Comparison of ENCODE assay signal across 8 mouse cellular contexts in genomic region chr6:125349575-125350230, GRCm38 (mm10). TPM values are rescaled to one million over a fixed set of nuclear protein-coding genes. Genes with fewer than 3 reads are reported as not detected.
A peak's percentile ranks its signal among the peaks of the same experiment; 100 is the strongest.
DNase-seq lines count a peak whose midpoint lies in the region; ATAC-seq and TF ChIP-seq lines count a peak whose summit lies in the region.

No protein-coding gene starts in this region.

- peaks cover 6% of the 10 kb centered on the region; the same call in 1 of the 2 replicates for H3K4me1 ChIP-seq in embryonic facial prominence, embryonic 11.5 days (ENCODE audit: control insufficient read depth, insufficient read depth, low read length)
- peaks cover 32 to 50% of the 10 kb centered on the region in 2 experiments for H3K4me1 ChIP-seq in heart, embryonic 14.5 days (ENCODE audit: control insufficient read depth in 2 of 2, insufficient read depth in 2 of 2, low read length in 2 of 2)
- H3K4me1 ChIP-seq in kidney, embryonic 15.5 days = peaks cover 62% of the 10 kb centered on the region
- peaks cover 44% of the 10 kb centered on the region for H3K4me1 ChIP-seq in small intestine, adult 2 months (ENCODE audit: control insufficient read depth, insufficient read depth, insufficient read length, low read length)

- H3K27ac ChIP-seq in embryonic facial prominence, embryonic 11.5 days (replicated peaks; ENCODE audit: low read depth, low read length) = peak overlapping the region; percentile 67
- peak overlapping the region; percentile 36 to 75 for H3K27ac ChIP-seq in heart, embryonic 14.5 days (replicated peaks in 1 of 2; ENCODE audit: control insufficient read depth in 1 of 2, insufficient read depth in 1 of 2, low read depth in 2 of 2, low read length in 2 of 2)
- peak overlapping the region; percentile 91 for H3K27ac ChIP-seq in kidney, embryonic 15.5 days
- peak overlapping the region; percentile 93 for H3K27ac ChIP-seq in small intestine, adult 2 months (ENCODE audit: insufficient read depth, low read depth, low read length)

- DNase-seq in 3134 (ENCODE audit: extremely low read depth, insufficient read length, low spot score) = peak; percentile 71
- DNase-seq in Muller cell, postnatal 12 days (ENCODE audit: inconsistent ontology term) = peak; percentile 88
- peak; percentile 89 for DNase-seq in embryonic facial prominence, embryonic 11.5 days (ENCODE audit: low spot score)
- peak; percentile 79 for DNase-seq in lung, postnatal 25 days (ENCODE audit: low spot score)
- no peak for DNase-seq in right cerebral cortex, postnatal 4 days

- peak overlapping the region; percentile 77 for H3K9ac ChIP-seq in embryonic facial prominence, embryonic 11.5 days (replicated peaks; ENCODE audit: low read length)
- H3K9ac ChIP-seq in heart, embryonic 14.5 days (ENCODE audit: low read length) = peak overlapping the region; percentile 88
- peak overlapping the region; percentile 80 for H3K9ac ChIP-seq in kidney, embryonic 15.5 days

- peak overlapping the region; percentile 93 for H3K4me2 ChIP-seq in embryonic facial prominence, embryonic 11.5 days (ENCODE audit: low read depth, low read length)
- peak overlapping the region; percentile 89 for H3K4me2 ChIP-seq in heart, embryonic 14.5 days (ENCODE audit: low read length)
- H3K4me2 ChIP-seq in kidney, embryonic 15.5 days = peak overlapping the region; percentile 90

- peak; percentile 65; the same call in 1 of the 2 replicates for TF ChIP-seq POLR2A in small intestine, adult 2 months (IDR thresholded peaks at IDR 0.05; ENCODE audit: low read depth, low read length)

- no peak for TF ChIP-seq CTCF in small intestine, adult 2 months (IDR thresholded peaks at IDR 0.05; ENCODE audit: extremely low read depth, insufficient read length, insufficient replicate concordance, low read depth, low read length)

- ATAC-seq in embryonic facial prominence, embryonic 11.5 days (replicated peaks; ENCODE audit: insufficient number of reproducible peaks, low FRiP score, low TSS enrichment, low read depth) = peak; percentile 60
- ATAC-seq in heart, embryonic 14.5 days (ENCODE audit: insufficient number of reproducible peaks, insufficient read depth, low FRiP score, low read depth) = 0 out of 2 replicates have a peak, but pooled peaks have one; percentile 41
- peak; percentile 84 for ATAC-seq in kidney, embryonic 15.5 days (replicated peaks; ENCODE audit: low FRiP score)

- H3K36me3 ChIP-seq in embryonic facial prominence, embryonic 11.5 days (replicated peaks; ENCODE audit: control insufficient read depth, insufficient read depth, low read depth, low read length) = no peaks in the 10 kb centered on the region
- H3K36me3 ChIP-seq in heart, embryonic 14.5 days (ENCODE audit: control insufficient read depth, insufficient read depth, low read length) = no peaks in the 10 kb centered on the region
- H3K36me3 ChIP-seq in kidney, embryonic 15.5 days = no peaks in the 10 kb centered on the region
- peaks cover 7% of the 10 kb centered on the region for H3K36me3 ChIP-seq in small intestine, adult 2 months (ENCODE audit: control insufficient read depth, insufficient read depth, low read length)

- 0% methylated on average over 27 of the region's 27 CpGs for WGBS in embryonic facial prominence, embryonic 11.5 days
- WGBS in heart, embryonic 14.5 days = 1% methylated on average over 27 of the region's 27 CpGs
- under 1% methylated on average over 27 of the region's 27 CpGs for WGBS in kidney, embryonic 15.5 days
- WGBS in small intestine, adult 2 months = under 1% methylated on average over 27 of the region's 27 CpGs

- H3K4me3 ChIP-seq in embryonic facial prominence, embryonic 11.5 days (ENCODE audit: low read depth, low read length) = peak overlapping the region; percentile 69
- H3K4me3 ChIP-seq in heart, embryonic 14.5 days (ENCODE audit: control insufficient read depth in 1 of 2, insufficient read depth in 1 of 2, low read depth in 1 of 2, low read length in 2 of 2) = peak overlapping the region; percentile 59 to 73
- peak overlapping the region; percentile 71 for H3K4me3 ChIP-seq in kidney, embryonic 15.5 days (replicated peaks)
- H3K4me3 ChIP-seq in small intestine, adult 2 months (ENCODE audit: low read depth, low read length) = peak overlapping the region; percentile 92

- no peaks in the 10 kb centered on the region for H3K27me3 ChIP-seq in embryonic facial prominence, embryonic 11.5 days (ENCODE audit: control insufficient read depth, insufficient read depth, low read length)
- no peaks in the 10 kb centered on the region for H3K27me3 ChIP-seq in heart, embryonic 14.5 days (ENCODE audit: control insufficient read depth, insufficient read depth, low read length)
- H3K27me3 ChIP-seq in kidney, embryonic 15.5 days = no peaks in the 10 kb centered on the region
- no peaks in the 10 kb centered on the region for H3K27me3 ChIP-seq in small intestine, adult 2 months (ENCODE audit: control insufficient read depth, insufficient read depth, low read length)

- no peaks in the 10 kb centered on the region for H3K9me3 ChIP-seq in embryonic facial prominence, embryonic 11.5 days (replicated peaks; ENCODE audit: control insufficient read depth, low read length)
- H3K9me3 ChIP-seq in heart, embryonic 14.5 days (ENCODE audit: control insufficient read depth, low read length) = no peaks in the 10 kb centered on the region
- H3K9me3 ChIP-seq in kidney, embryonic 15.5 days (replicated peaks) = no peaks in the 10 kb centered on the region

RNA-seq across cellular contexts. Expression of gene Tnfrsf1a, which starts 0.5 kb away (rescaled TPM):
- polyA plus RNA-seq in embryonic facial prominence, embryonic 11.5 days (2014; fragmentation: Nextera tagmentation; extraction: Ambion mirVana) = 36.6 and 39.5 TPM in 2 replicates
- polyA plus RNA-seq in heart, embryonic 14.5 days (2014; fragmentation: Nextera tagmentation; extraction: Ambion mirVana) = 41.4 and 43.5 TPM in 2 replicates
- 73.2 and 83.3 TPM in 2 replicates for polyA plus RNA-seq in kidney, embryonic 15.5 days (2015; fragmentation: Nextera tagmentation; extraction: Ambion mirVana)
- polyA plus RNA-seq in small intestine, adult 2 months (2012; rRNA removed) = 90.5 and 207 TPM in 2 replicates

RNA-seq across cellular contexts. Expression of gene Scnn1a, which starts 29.2 kb away (rescaled TPM):
- 0.88 and 1.1 TPM in 2 replicates for polyA plus RNA-seq in embryonic facial prominence, embryonic 11.5 days (2014; fragmentation: Nextera tagmentation; extraction: Ambion mirVana)
- polyA plus RNA-seq in heart, embryonic 14.5 days (2014; fragmentation: Nextera tagmentation; extraction: Ambion mirVana) = 0.65 and 1.00 TPM in 2 replicates
- 4.4 and 4.8 TPM in 2 replicates for polyA plus RNA-seq in kidney, embryonic 15.5 days (2015; fragmentation: Nextera tagmentation; extraction: Ambion mirVana)
- 11.7 and 11.9 TPM in 2 replicates for polyA plus RNA-seq in small intestine, adult 2 months (2012; rRNA removed)

RNA-seq across cellular contexts. Expression of gene Plekhg6, which starts 30.9 kb away (rescaled TPM):
- 0.08 and 0.20 TPM in 2 replicates for polyA plus RNA-seq in embryonic facial prominence, embryonic 11.5 days (2014; fragmentation: Nextera tagmentation; extraction: Ambion mirVana)
- 0.05 TPM in 1 of 2 replicates, not detected in the other for polyA plus RNA-seq in heart, embryonic 14.5 days (2014; fragmentation: Nextera tagmentation; extraction: Ambion mirVana)
- polyA plus RNA-seq in kidney, embryonic 15.5 days (2015; fragmentation: Nextera tagmentation; extraction: Ambion mirVana) = 4.7 and 4.9 TPM in 2 replicates
- 26.0 and 66.6 TPM in 2 replicates for polyA plus RNA-seq in small intestine, adult 2 months (2012; rRNA removed)

RNA-seq across cellular contexts. Expression of gene Ltbr, which starts 36.0 kb away (rescaled TPM):
- polyA plus RNA-seq in embryonic facial prominence, embryonic 11.5 days (2014; fragmentation: Nextera tagmentation; extraction: Ambion mirVana) = 22.8 and 24.3 TPM in 2 replicates
- polyA plus RNA-seq in heart, embryonic 14.5 days (2014; fragmentation: Nextera tagmentation; extraction: Ambion mirVana) = 38.5 and 41.5 TPM in 2 replicates
- 58.7 and 62.6 TPM in 2 replicates for polyA plus RNA-seq in kidney, embryonic 15.5 days (2015; fragmentation: Nextera tagmentation; extraction: Ambion mirVana)
- polyA plus RNA-seq in small intestine, adult 2 months (2012; rRNA removed) = 122 and 167 TPM in 2 replicates
